Mouse (Mus musculus) lung, postnatal 0 days (tissue): ENCODE measurements around the gene Eefsec.
A peak's percentile ranks its signal among the peaks of the same experiment; 100 is the strongest.

Experiments
- CTCF ChIP-seq: IDR thresholded peaks from 2 replicates; pipeline ENCODE4 v1.5.1; 2016; ENCODE audit warnings: antibody characterized with exemption, mild to moderate bottlenecking
- EP300 ChIP-seq: IDR thresholded peaks from 2 replicates; pipeline ENCODE4 v1.6.1; 2016; ENCODE audit warnings: antibody characterized with exemption, mild to moderate bottlenecking, control low read depth

DNA sequence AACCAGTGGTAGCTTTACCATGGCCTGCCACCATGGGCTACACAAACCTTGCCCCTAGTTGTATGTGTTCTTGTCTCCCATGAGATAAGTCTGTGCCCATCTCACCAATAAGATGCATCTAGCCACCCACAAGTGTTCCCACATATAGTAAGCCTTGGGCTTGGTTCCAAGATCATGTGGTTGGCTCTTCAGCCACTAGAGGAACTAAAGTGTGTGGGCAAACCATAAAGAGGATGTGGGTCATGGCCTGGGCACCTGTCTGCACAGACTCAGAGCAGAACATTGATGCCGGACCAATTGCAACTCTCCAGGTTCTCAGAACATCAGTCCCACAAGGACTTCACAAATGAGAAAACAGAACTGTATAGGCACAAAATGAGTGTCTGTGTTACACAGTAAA, 67.5 kb downstream of the Eefsec start:
- TF ChIP-seq EP300 (no peak), CTCF (peak; percentile 11; the same call in 1 of the 2 replicates)
